Mouse (Mus musculus) c-Kit-positive CD71-negative TER-119-negative erythroid progenitor cells, embryonic 14.5 days (primary cell): ENCODE results near the gene D5Ertd579e.
A peak's percentile ranks its signal among the peaks of the same experiment; 100 is the strongest.

ENCODE experiments used
- DNase-seq: peaks from one replicate; pipeline ENCODE4 v3.0.0-alpha.2; 2013; ENCODE audit warnings: low read depth

The D5Ertd579e gene

DNA sequence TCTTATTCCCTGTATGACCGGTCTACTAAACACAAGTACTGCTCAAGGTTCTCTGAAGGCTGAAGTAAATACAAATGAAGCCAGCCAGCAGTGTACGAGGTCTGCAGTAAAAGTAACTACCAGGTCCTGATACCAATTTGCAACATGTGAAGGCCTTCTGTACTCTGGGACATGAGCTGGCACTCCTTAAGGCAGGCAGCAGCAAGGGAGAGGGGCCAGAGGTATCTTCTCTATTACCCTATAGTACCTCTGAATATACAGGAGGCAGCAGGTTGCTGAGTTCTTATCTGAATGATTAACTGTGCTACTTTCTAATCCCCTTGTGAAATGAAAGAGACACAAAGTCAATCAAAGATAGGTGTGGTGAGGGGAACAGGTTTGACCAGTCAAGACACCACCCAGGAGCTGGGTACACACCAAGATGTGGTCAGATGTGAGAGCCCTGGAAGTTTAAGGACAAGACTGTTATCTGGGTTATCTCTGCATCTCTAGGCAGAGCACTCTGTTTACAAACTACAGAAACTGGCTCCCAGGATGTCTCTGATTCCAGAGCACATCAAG lies 86.8 kb downstream of the D5Ertd579e start:
- DNase-seq: no peak

- no peak for DNase-seq
These were observed 92.8 kb downstream of the D5Ertd579e start for GRCm38 (mm10) chr5:36603031-36603430.

GRCm38 (mm10) chr5:36602028-36602427 lies 93.8 kb downstream of the D5Ertd579e start:
- no peak for DNase-seq

GRCm38 (mm10) chr5:36601492-36601891 lies 94.3 kb downstream of the D5Ertd579e start:
- DNase-seq: no peak

DNA sequence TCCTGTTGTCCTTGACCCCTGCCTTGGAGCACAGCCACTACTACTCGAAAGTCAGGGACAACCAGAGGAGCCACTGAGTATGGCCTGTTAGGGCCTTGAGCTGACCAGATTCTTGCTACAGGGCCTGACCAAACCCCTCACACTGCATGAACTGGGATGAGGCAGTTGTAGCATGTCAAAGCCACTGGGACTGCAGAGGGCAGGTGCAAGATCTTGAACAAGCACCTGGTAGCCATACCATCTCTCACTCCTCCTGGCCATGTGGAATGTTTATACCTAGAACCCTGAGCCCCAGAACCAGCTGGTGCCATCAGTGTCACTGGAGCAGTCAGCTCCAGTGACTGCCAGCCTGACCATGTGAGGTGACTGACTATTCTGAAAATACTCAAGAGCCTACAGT lies 96.9 kb downstream of the D5Ertd579e start:
- no peak for DNase-seq

GRCm38 (mm10) chr5:36597653-36598052 lies 98.2 kb downstream of the D5Ertd579e start:
- DNase-seq: no peak

DNA sequence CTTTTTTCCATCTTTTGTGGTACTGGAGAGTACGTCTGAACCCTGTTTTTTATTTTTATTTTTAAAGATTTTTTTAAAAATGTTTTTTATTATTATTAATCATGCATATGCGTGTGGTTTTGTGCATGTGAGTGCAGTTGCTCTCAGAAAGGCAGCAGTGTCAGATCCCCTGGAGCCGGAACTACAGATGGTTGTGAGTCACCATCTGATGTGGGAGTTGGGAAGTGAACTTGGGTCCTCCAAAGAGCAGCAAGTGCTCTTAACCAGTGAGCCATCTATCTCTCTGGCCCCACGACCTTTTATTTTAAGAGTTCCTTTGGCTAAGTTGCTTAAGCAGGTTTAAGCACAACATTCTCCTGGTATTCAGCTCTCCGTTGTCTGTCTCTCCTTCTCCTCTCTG lies 99.6 kb downstream of the D5Ertd579e start:
- no peak for DNase-seq

DNA sequence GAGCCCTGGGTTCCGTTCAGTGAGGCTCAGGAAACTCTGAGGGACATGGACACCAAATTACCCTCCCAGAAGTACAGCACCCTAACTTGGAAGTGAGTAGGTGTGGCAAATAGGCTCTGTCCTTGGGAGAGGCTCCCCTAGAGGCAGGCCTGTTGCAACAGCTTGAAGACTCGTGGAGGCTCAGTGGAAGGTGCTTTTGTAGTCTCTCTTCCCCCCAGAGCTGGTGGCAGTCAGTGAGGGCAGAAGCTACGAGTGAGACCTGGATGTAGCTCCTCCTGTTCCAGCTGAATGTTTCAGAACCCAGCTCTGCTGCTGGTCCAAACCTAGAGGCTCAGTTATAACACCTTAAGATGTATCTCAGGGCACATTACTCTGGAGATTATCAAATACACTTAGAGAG lies 100.7 kb downstream of the D5Ertd579e start:
- DNase-seq: no peak

DNA sequence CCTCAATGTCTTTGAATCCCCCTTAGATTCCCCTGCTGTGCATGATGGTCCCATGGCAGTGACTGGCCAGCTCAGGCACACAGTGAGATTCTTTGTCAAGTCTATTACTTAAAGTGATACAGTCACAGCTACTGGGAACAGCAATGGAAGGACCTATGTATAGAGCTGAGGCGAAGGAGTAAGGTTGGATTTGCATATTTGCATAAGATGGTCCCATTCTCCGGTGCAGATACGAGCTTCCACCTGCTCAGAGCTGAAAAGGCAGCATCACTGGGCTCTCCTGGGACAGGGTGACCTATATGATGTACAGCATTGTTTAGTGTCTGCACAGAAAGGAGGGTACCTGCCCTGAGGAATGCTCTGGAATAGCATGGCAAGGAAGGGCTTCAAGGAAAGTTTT lies 101.5 kb downstream of the D5Ertd579e start:
- DNase-seq: no peak

DNA sequence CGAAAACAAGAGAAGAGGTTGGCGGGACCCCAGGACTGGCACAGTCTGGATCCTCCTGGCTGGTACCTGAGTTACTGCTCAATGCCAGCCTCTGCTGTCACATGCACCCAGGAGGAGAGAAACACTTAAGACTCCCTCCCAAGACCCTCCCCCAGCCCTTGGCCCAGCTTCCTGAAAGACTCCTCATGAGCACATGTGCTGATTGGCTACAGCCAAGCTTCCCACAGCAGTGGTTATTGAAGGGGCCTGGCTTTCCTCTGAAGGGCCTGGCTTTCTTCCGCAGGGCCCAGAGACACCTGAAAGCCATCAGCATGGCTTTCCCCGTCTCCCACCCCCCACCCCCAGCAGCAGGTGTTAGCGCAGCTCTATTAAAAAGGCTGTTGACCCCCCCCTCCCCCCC lies 102.6 kb downstream of the D5Ertd579e start, which contains the start of gene Tbc1d14:
Gene Tbc1d14 (minus strand): TSS at position 101 of the 400 bp plus-strand sequence.
- no peak for DNase-seq

- DNase-seq: no peak
These were observed 105.3 kb downstream of the D5Ertd579e start for GRCm38 (mm10) chr5:36590499-36590920.

DNA sequence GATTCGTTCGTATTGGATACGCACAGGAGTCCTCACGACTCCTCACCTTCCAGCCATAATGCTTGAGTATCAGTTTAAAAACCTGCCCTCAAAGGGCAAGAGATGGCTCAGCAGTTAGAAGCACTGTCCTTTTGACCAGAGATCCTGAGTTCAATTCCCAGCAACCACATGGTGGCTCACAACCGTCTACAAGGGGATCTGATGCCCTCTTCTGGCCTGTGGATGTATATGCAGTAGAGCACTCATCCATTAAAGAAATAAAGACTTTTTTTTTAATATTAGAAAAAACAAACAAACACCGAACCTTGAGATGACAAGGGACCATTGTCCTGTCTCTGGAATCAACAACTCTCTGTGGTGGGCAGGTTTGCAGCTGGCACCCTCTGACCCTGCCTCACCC lies 111.5 kb downstream of the D5Ertd579e start:
- peak; percentile 19 for DNase-seq

DNA sequence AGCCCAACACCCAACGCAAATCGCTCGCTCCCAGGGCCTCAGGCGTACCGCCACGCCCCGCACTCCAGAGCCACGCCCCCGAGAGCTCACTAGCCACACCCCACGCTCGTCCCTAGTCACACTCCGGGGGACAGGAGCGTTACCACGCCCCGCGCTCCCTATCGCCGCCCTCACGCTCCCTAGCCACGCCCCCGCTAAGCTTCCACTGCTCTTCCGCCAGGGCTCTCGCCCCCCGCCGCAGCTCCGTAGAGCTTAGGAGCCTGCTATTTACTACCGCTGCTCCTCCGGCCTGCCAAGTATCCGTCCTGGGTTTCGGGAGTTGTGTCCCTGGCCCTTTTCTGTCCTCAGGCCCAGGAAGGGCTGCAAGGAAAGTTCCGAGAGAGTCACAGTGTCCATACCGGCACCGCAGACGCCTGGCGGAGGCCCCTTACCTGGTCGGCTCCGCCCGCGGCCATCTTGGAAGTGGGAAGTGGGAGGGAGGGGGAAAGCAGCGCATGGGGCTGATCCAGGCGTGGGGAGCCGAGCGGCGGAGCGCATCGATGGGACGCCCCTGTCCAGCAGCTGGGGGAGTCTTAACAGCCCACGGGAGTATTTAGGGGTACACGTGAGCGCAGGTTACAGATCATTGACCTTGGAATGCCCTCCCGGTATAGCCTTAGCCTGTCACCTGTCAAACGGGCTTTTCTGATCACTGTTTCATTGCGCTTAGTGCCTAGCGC lies 113.7 kb downstream of the D5Ertd579e start:
- DNase-seq: peak; percentile 98

GRCm38 (mm10) chr5:36581259-36581923 lies 114.4 kb downstream of the D5Ertd579e start:
- DNase-seq: no peak

GRCm38 (mm10) chr5:36579967-36580366 lies 115.9 kb downstream of the D5Ertd579e start:
- DNase-seq: no peak

- DNase-seq: no peak
These were observed 116.8 kb downstream of the D5Ertd579e start for GRCm38 (mm10) chr5:36578982-36579381.

- DNase-seq: no peak
These were observed 119.4 kb downstream of the D5Ertd579e start for GRCm38 (mm10) chr5:36576457-36576856.

DNA sequence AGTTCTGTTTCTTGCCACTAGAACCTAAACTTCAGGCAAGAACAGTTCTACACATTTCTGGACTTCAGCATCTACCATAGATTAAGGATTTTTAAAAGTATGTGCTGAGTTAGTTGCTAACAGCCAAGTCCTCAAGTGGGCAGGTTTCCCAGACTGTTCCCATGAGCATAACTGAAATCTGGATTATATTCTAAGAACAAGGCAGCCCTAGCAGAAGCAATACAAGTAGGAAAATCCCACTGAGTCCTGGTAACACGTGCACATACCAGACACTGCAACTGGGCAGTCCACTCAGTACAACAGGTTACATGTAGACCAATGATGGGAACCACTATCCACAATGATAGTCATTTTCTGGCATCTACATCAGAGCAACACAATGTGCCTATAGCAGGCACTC lies 120.1 kb downstream of the D5Ertd579e start:
- no peak for DNase-seq

GRCm38 (mm10) chr5:36575227-36575626 lies 120.6 kb downstream of the D5Ertd579e start:
- no peak for DNase-seq

DNA sequence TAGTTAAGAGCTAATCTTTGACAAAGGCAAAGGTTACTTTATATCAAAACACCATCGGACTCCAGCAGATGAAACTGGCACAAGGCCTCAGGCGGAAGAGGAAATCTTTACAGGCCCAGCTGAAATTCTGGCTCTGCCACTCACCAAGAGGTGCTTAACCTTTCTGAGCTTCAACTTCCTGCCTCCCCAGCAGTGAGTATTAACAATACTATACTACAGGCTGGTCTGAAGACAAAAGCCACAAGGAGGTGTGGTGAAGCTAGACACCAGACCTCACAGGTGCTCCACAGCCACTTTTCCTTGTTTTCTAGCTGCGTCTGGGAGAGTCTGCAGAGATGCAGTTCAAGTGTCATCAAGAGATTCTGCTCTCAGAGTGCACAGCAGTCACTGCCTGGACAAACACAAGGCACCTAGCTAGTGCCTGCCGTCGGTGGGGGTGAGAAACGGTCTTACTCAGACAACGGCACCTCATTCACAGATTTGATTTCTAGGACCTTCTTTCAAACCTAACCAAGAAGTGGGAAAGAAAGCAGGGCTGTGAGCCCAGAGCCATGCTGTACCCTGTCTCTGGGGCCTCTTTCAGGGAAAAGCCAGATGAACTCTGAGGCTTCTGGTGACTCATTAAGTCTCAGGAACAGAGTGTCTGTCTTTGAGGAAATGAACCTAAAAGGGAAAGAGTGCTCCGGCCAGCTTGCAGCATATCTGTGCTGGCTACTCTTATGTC lies 121.5 kb downstream of the D5Ertd579e start:
- no peak for DNase-seq

DNA sequence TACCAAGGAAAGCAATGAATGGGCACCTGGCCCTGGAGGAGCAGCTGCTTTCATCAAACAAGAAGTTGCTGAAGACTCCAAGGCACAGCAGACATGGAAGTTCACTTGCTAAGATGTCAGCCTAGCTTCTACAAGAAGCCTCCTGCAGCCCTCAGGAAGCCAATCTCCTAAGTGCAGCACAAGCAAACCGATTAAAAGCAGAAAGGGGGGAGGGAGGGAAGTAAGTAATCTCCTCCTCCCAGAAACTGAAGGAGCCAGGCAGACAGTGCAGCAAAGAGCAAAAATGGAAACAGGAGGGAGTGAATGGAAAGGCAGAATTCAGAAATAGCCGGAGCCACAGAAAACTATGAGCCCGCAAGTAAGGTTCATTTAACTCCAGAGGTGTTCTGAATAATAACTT lies 122.5 kb downstream of the D5Ertd579e start:
- DNase-seq: no peak

- DNase-seq: no peak
These were observed 124.5 kb downstream of the D5Ertd579e start for GRCm38 (mm10) chr5:36571371-36571770.
